Mouse (Mus musculus) layer of hippocampus, adult 8-10 months (tissue): ENCODE measurements at regions not wholly inside any gene's neighbourhood (a gene's known extent, or its start where the extent isn't known, plus 50 kb on each side); places are given as distances from the start of the nearest gene placed in this dataset.
"Not testable (repeated sequence)": the region's sequence is repeated elsewhere in the genome, so short reads cannot be mapped to it uniquely, and the experiment has no call there.

ENCODE experiments used
- DNase-seq, 2 experiments: peaks; one replicate each; pipeline ENCODE4 v3.0.0; 2022; ENCODE audit warnings: low spot score in 2 of 2

DNA sequence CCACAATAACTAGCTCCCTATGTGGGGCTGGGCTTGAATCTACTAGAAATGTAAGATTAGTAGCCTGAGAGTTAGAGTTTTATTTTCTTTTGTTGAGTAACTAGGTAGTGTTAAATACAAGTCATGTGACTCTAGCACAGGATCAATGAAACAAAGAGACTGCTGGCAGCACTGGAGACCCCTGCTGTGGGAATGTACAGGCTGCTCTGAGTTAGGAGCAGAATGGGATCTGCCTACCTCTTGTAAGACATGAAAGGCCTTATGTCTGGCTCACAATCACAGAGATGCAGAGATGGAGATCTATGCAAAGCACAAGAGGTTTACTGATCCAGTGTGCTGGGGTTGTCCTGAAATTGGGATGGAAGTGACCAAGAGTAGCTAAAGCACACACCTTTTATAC, 193.9 kb upstream of the Kcnmb2 start:
- not testable (repeated sequence) for DNase-seq

- DNase-seq = peak; percentile 2 to 5
Observed at GRCm38 (mm10) chr3:31741289-31741688, 161.0 kb upstream of the Kcnmb2 start.

- DNase-seq = no peak
Observed at GRCm38 (mm10) chr3:31755881-31756280, 146.4 kb upstream of the Kcnmb2 start.

DNA sequence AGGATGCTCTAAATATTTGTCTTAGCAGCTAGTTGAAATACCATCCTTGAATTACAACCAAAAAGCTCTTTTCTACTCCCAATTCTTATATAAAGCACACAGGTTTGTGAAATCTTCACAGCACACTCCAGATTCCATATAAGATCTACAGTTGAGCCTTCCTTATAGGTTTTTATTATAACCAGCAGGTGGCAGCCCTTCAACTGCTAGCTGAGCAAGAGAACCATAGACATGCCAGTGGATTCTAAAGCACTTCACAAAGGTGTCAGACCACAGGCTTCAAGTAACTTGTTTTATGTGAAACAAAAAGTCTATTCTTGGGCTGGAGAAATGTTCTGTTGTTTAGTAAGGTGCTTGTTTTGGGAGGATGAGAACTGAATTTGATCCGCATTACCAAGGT, 133.1 kb upstream of the Kcnmb2 start:
- no peak for DNase-seq

DNA sequence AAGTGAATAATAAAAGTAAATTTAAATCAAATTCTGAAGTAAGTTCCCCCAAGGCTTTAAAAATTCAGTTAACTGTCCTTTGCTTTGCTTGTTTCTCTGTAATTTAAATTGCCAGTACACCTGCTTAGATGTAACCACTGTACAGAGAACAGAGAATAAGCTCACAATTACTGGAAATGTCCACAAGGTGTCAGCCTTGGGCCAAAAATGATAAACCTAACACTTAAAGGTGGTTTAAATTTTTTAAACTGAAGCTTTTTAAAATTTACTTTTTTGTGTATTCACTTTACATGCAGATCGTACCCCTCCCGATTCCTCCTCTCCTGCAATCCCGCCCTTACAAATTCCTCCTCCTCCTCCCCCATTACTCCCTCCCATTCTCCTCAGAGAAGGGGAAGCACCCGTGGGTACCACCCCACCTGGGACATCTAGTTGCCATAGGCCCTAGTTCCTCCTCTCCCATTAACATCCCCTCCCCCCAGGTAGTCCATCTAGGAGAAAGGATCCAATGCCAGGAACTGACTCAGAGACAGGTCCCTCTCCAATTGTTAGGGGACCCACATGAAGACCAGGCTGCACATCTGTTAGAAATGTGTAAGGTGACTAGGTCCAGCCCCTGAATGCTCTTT, 111.9 kb upstream of the Kcnmb2 start:
- peak; percentile 15 to 48 for DNase-seq

- no peak for DNase-seq
Observed at GRCm38 (mm10) chr3:31793466-31794040, 108.8 kb upstream of the Kcnmb2 start.

- DNase-seq = no peak
Observed at GRCm38 (mm10) chr3:31796621-31797020, 105.7 kb upstream of the Kcnmb2 start.

GRCm38 (mm10) chr3:31799192-31799591, 103.1 kb upstream of the Kcnmb2 start:
- DNase-seq = no peak

GRCm38 (mm10) chr3:31804038-31804437, 98.3 kb upstream of the Kcnmb2 start:
- no peak for DNase-seq

- DNase-seq = no peak
Observed at GRCm38 (mm10) chr3:31807741-31808140, 94.6 kb upstream of the Kcnmb2 start.

GRCm38 (mm10) chr3:31809131-31809530, 93.2 kb upstream of the Kcnmb2 start:
- not testable (repeated sequence) for DNase-seq

DNA sequence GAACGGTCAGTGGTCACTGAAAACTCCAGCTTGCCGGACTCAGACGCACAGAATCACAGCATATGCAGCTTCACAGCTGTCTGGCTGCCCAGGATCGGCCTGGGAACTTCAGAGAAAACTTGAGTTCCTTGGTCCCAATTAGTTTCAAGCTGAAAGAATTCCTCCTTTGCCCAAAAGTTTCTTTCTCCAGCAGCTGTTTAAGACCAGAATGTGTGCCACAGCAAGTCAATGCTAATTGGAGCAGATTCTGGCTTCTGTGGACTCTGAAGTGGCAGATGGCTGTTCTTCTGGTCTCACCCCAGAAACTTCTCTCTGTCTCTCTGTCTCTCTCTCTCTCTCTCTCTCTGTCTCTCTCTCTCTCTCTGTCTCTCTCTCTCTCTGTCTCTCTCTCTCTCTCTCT, 91.1 kb upstream of the Kcnmb2 start:
- DNase-seq = no peak

- no peak for DNase-seq
Observed at GRCm38 (mm10) chr3:31831913-31832312, 70.4 kb upstream of the Kcnmb2 start.

GRCm38 (mm10) chr3:31841253-31841652, 61.1 kb upstream of the Kcnmb2 start:
- no peak for DNase-seq

GRCm38 (mm10) chr3:31847087-31847486, 55.2 kb upstream of the Kcnmb2 start:
- no peak for DNase-seq
